Mouse (Mus musculus): ENCODE measurements at regions not wholly inside any gene's neighbourhood (a gene's known extent, or its start where the extent isn't known, plus 50 kb on each side); places are given as distances from the start of the nearest gene placed in this dataset.

DNA sequence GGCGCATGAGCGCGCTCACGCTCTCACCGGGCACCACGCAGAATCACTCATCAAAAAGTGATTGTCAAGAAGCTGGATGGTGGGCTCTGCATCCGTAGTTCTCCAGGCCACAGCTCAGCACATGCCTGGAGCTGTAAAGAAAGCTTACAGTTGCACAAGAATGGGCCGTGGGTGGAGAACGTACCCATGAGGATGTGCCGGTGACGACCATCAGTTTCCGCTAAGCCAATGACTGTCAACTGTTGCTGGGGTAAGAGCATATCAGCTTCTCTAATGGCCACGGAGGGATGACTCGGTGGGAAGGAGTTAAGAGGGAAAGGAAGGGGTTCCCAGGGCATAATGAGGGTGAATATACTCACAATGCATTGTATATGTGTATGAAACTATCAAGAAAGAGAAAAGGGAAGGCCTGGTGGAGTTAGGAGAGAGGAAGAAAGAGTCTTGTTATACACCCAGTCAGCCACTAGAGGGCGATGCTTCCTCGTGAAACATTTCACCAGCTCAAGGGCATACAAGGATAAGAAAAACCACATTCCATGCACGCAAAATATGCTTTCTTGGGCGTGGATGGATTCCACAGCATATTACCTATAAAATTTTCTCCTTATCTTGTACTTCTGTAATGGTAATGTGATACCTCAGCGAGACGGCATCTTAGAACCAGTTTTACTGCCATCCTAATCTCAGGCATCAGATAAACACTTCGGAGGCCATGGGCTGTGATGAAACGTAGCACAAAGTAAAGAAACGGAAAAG is 50.4 kb upstream of the Plet1 start:
- DNase-seq, result peak; percentile 56 to 57
- intact Hi-C loops (cut with DNase I), result loop anchor here (10.0 kb wide), 2 partner anchors 221 to 321 kb away; partner anchors contain the start of gene Fdxacb1
